Mouse (Mus musculus): ENCODE results near the gene Rpap2. TPM values are rescaled to one million over a fixed set of nuclear protein-coding genes. Genes with fewer than 3 reads are reported as not detected.

Rpap2 gene
- total and polyA plus RNA-seq, 2 experiments from 2014 or later, result 17.5 to 21.4 TPM

- Histone ChIP-seq H3K36me3 (ENCODE audit: insufficient read depth, low read length) (peaks cover 3% of the 10 kb centered on the region; the same call in 1 of the 2 replicates), H3K27me3 (ENCODE audit: insufficient read depth, low read length) (no peaks in the 10 kb centered on the region), H3K27ac (ENCODE audit: low read depth, low read length) (no peak overlapping the region), H3K4me1 (ENCODE audit: insufficient read depth, low read length) (no peaks in the 10 kb centered on the region), H3K9me3 (ENCODE audit: low read length) (no peaks in the 10 kb centered on the region), H3K4me2 (ENCODE audit: low read depth, low read length, poor library complexity, severe bottlenecking) (no peak overlapping the region), H3K4me3 (ENCODE audit: low read depth, low read length) (no peak overlapping the region), H3K9ac (replicated peaks; ENCODE audit: low read length, poor library complexity, severe bottlenecking) (no peak overlapping the region)
- ATAC-seq (ENCODE audit: low FRiP score) (no peak), DNase-seq (ENCODE audit: low spot score) (no peak)
- no peak for TF ChIP-seq CTCF (IDR thresholded peaks at IDR 0.05)
- 92% methylated on average over 8 of the region's 8 CpGs for WGBS
Observed at GRCm38 (mm10) chr5:107638366-107638765, 41.2 kb downstream of the Rpap2 start.

DNA sequence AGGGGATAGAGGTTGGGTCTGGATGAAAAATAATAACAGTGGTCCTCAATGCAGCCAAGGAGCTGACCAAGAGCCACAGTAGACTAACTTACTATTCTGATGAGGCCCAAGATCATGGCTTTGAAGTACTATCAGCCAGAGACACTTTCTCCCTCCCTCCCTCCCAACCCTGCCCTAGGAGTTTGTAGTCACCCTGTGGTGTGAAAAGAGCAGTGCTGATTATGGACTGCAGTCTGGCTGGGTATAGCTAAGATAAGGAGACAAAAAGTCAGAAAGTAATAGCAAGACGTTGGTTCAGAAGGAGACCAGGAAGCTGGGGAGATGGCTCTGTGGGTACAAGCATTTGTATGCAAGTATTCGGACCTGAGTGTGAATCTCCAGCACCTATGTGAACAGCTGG lies 47.4 kb downstream of the Rpap2 start:
- no peak overlapping the region for H3K4me3 ChIP-seq (ENCODE audit: low read depth, low read length)
- no peaks in the 10 kb centered on the region for H3K9me3 ChIP-seq (ENCODE audit: low read length)
- H3K9ac ChIP-seq (replicated peaks; ENCODE audit: low read length, poor library complexity, severe bottlenecking), result no peak overlapping the region
- TF ChIP-seq CTCF (IDR thresholded peaks at IDR 0.05), result no peak
- 88% methylated on average over 2 of the region's 2 CpGs for WGBS
- H3K4me2 ChIP-seq (ENCODE audit: low read depth, low read length, poor library complexity, severe bottlenecking), result no peak overlapping the region
- DNase-seq (ENCODE audit: low spot score) (no peak), ATAC-seq (ENCODE audit: low FRiP score) (no peak)
- no peaks in the 10 kb centered on the region for H3K4me1 ChIP-seq (ENCODE audit: insufficient read depth, low read length)
- H3K27ac ChIP-seq (ENCODE audit: low read depth, low read length), result no peak overlapping the region
- H3K36me3 ChIP-seq (ENCODE audit: insufficient read depth, low read length), result peaks cover 3% of the 10 kb centered on the region; the same call in 1 of the 2 replicates
- no peaks in the 10 kb centered on the region for H3K27me3 ChIP-seq (ENCODE audit: insufficient read depth, low read length)

GRCm38 (mm10) chr5:107645935-107646334 lies 48.8 kb downstream of the Rpap2 start:
- H3K4me1 ChIP-seq (ENCODE audit: insufficient read depth, low read length), result no peaks in the 10 kb centered on the region
- no peak for TF ChIP-seq CTCF (IDR thresholded peaks at IDR 0.05)
- no peaks in the 10 kb centered on the region for H3K27me3 ChIP-seq (ENCODE audit: insufficient read depth, low read length)
- no peak overlapping the region for H3K4me2 ChIP-seq (ENCODE audit: low read depth, low read length, poor library complexity, severe bottlenecking)
- no peak for ATAC-seq (ENCODE audit: low FRiP score)
- no peaks in the 10 kb centered on the region for H3K9me3 ChIP-seq (ENCODE audit: low read length)
- peaks cover 3% of the 10 kb centered on the region; the same call in 1 of the 2 replicates for H3K36me3 ChIP-seq (ENCODE audit: insufficient read depth, low read length)
- no peak for DNase-seq (ENCODE audit: low spot score)
- H3K9ac ChIP-seq (replicated peaks; ENCODE audit: low read length, poor library complexity, severe bottlenecking), result no peak overlapping the region
- WGBS, result 90% methylated on average over 2 of the region's 2 CpGs
- no peak overlapping the region for H3K27ac ChIP-seq (ENCODE audit: low read depth, low read length)
- no peak overlapping the region for H3K4me3 ChIP-seq (ENCODE audit: low read depth, low read length)

DNA sequence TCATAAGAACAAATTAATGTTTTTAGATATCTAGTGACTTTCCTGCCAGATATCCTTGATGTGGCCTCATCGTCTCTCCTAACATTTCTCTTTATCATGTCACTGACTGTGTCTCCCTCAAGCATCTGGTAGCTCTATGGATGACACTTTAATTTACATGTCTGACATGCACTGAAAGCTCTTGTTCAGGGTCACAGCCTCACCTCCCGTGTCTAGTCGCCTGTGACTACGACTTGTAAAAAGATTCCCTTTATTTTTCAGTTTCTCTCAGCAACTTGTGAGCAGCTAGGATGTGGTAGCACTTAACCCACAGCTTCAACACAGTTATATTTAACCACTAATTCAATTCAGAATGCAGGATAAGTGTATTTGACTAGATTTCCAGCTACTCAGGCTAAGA lies 50.4 kb downstream of the Rpap2 start:
- Histone ChIP-seq H3K27ac (ENCODE audit: low read depth, low read length) (no peak overlapping the region), H3K27me3 (ENCODE audit: insufficient read depth, low read length) (no peaks in the 10 kb centered on the region), H3K4me2 (ENCODE audit: low read depth, low read length, poor library complexity, severe bottlenecking) (no peak overlapping the region), H3K9me3 (ENCODE audit: low read length) (no peaks in the 10 kb centered on the region), H3K9ac (replicated peaks; ENCODE audit: low read length, poor library complexity, severe bottlenecking) (no peak overlapping the region), H3K4me1 (ENCODE audit: insufficient read depth, low read length) (no peaks in the 10 kb centered on the region), H3K36me3 (ENCODE audit: insufficient read depth, low read length) (no peaks in the 10 kb centered on the region), H3K4me3 (ENCODE audit: low read depth, low read length) (no peak overlapping the region)
- DNase-seq (ENCODE audit: low spot score) (no peak), ATAC-seq (ENCODE audit: low FRiP score) (no peak)
- TF ChIP-seq CTCF (IDR thresholded peaks at IDR 0.05), result no peak
- WGBS, result 51% methylated on average over 4 of the region's 4 CpGs

GRCm38 (mm10) chr5:107648552-107649125 lies 51.5 kb downstream of the Rpap2 start:
- no peak for ATAC-seq (ENCODE audit: low FRiP score)
- no peaks in the 10 kb centered on the region for H3K9me3 ChIP-seq (ENCODE audit: low read length)
- no peak for TF ChIP-seq CTCF (IDR thresholded peaks at IDR 0.05)
- H3K27ac ChIP-seq (ENCODE audit: low read depth, low read length), result no peak overlapping the region
- no peak overlapping the region for H3K9ac ChIP-seq (replicated peaks; ENCODE audit: low read length, poor library complexity, severe bottlenecking)
- H3K4me1 ChIP-seq (ENCODE audit: insufficient read depth, low read length), result no peaks in the 10 kb centered on the region
- no peak overlapping the region for H3K4me2 ChIP-seq (ENCODE audit: low read depth, low read length, poor library complexity, severe bottlenecking)
- 87% methylated on average over 5 of the region's 5 CpGs for WGBS
- no peaks in the 10 kb centered on the region for H3K36me3 ChIP-seq (ENCODE audit: insufficient read depth, low read length)
- no peak for DNase-seq (ENCODE audit: low spot score)
- H3K4me3 ChIP-seq (ENCODE audit: low read depth, low read length), result no peak overlapping the region
- H3K27me3 ChIP-seq (ENCODE audit: insufficient read depth, low read length), result no peaks in the 10 kb centered on the region

DNA sequence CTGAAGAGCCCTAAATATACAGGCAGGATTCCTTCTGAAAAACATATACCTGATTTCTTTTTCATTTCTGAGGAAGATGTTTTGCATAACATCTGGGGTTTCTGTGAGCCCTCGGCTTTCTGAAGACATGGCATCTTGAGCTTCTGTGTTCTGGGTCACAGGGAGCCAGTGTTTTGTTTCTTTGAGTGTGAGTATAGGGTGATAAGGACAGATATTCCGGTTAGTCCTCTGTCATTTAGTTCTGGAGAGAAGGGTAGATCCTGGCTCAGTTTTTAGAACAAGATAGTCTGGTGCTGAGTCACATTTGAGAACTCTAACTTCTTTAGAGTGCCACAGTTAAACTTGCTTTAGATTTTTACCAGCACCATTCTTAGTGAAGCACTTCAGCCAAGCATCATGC lies 52.5 kb downstream of the Rpap2 start:
- no peak overlapping the region for H3K4me3 ChIP-seq (ENCODE audit: low read depth, low read length)
- no peaks in the 10 kb centered on the region for H3K9me3 ChIP-seq (ENCODE audit: low read length)
- H3K4me1 ChIP-seq (ENCODE audit: insufficient read depth, low read length), result no peaks in the 10 kb centered on the region
- no peak for DNase-seq (ENCODE audit: low spot score)
- H3K27ac ChIP-seq (ENCODE audit: low read depth, low read length), result no peak overlapping the region
- H3K27me3 ChIP-seq (ENCODE audit: insufficient read depth, low read length), result no peaks in the 10 kb centered on the region
- H3K9ac ChIP-seq (replicated peaks; ENCODE audit: low read length, poor library complexity, severe bottlenecking), result no peak overlapping the region
- TF ChIP-seq CTCF (IDR thresholded peaks at IDR 0.05), result no peak
- ATAC-seq (ENCODE audit: low FRiP score), result no peak
- H3K36me3 ChIP-seq (ENCODE audit: insufficient read depth, low read length), result no peaks in the 10 kb centered on the region
- no peak overlapping the region for H3K4me2 ChIP-seq (ENCODE audit: low read depth, low read length, poor library complexity, severe bottlenecking)
- 89% methylated on average over 2 of the region's 2 CpGs for WGBS
